Mouse (Mus musculus) frontal cortex, adult 2 months (tissue): ENCODE results near the gene Prickle2. TPM values are rescaled to one million over a fixed set of nuclear protein-coding genes. Genes with fewer than 3 reads are reported as not detected.

ENCODE experiments used
- DNase-seq, 2 experiments: peaks; one replicate each; pipeline ENCODE4 v3.0.0; 2022; ENCODE audit warnings: low spot score in 1 of 2; ENCODE audit errors: extremely low spot score in 1 of 2
- polyA plus RNA-seq: library from polyadenylated mRNA; depleted of rRNA; stranded (reverse); fragments of >200 nt; gene quantifications from 2 replicates; pipeline ENCODE4 v1.2.3, GENCODE M21; 2012

Gene Prickle2
- polyA plus RNA-seq, 1 experiment: 57.3 TPM

DNA sequence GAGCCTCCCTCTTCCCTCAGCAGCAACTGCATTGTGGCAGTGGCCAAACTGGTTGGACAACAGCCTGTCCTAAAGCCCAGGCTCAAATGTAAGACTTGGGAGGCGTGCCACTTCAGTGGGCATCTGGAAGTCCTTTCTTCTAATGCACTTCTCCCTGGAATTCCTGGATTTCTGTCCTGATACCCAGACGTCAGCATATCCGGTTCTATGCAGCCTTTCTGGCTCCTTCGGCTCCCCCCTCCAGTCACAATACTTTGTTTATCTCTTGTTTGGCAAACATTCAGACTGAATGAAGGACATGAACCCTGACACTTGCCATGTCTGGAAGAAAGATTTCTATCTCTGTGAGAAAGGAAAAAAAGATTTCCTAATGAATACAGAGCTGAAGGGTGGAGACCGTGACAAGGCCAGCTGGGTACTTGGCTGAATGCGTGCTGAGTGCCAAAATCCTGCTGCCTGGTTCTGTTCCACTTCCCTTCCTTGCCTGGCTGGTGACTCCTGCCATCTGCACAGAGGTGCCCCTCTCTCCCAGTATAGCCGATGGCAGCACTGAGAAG, 241.1 kb downstream of the Prickle2 start:
- no peak for DNase-seq

DNA sequence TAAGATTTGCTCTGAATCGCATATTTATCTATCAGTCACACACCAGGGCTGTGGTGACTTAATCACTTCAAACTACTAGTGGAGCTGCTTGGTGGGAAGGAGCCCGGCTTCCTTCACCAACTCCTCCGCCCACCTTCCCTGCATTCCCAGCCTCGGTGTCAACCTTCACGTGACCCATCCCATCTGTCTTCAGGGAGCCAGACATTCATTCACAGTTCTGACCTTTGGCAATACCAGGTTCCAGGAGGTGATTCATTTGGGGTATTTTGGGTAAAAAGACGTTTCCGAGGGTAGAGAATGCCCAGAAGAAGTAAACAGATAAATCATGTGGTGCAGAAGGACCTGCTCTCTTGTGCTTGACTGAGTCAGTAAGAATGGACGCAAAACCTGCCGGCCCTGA, 242.2 kb downstream of the Prickle2 start:
- DNase-seq: no peak

DNA sequence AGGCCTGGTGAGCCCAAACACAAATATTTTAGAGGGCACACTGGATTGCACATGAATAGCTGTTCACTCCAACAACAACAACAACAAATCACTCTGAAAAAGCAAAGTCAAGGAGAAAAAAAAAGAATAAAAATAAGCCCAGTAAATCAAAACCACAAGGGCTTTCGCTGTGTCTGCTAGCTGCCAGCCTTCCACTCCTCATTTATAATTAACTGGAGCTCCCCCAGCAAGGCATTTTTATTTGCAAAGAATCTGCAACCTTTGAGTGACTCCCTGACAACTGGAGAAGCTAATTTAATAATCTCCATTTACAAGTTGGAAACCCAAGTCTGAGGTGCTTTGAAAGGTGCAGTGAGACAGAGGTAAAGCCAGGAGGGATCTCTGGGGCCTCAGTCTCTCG, 245.2 kb downstream of the Prickle2 start:
- DNase-seq: no peak

DNA sequence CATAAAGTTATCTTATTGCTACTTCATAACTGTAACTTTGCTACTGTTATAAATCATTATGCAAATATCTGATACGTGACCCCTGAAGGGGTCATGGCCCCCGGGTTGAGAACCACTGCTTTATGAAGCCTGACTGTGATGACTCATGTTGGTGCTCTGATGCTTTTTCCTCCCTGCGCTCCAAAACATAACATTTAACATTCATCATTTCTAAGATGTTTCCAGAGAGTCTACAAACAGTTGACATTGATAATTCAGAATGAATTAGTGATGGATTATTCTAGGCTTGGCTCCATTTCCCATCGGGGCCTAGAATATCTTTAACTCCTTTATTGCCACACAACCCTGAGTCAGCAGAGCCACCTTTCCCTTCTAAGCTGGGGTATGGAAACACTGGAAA, 247.9 kb downstream of the Prickle2 start:
- no peak for DNase-seq

DNA sequence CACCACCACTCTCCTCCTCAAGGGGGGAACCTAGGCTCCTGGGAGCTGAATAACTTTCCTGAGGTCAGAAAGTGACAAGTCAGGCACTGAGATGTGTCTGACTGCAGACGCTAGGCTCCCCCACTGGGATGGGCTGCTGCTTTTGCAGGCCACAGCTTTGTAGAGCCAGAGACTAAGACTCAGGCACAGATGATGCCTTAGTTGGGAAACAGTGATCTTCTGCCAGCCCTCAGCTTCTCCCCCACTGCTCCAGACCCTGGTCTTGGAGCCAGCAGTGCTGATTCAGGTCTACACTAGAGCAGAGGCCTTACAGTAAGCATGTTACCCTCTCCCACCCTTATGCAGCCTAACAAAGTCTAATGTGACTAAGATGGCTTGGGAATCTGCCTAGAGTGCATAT, 254.5 kb downstream of the Prickle2 start:
- no peak for DNase-seq

DNA sequence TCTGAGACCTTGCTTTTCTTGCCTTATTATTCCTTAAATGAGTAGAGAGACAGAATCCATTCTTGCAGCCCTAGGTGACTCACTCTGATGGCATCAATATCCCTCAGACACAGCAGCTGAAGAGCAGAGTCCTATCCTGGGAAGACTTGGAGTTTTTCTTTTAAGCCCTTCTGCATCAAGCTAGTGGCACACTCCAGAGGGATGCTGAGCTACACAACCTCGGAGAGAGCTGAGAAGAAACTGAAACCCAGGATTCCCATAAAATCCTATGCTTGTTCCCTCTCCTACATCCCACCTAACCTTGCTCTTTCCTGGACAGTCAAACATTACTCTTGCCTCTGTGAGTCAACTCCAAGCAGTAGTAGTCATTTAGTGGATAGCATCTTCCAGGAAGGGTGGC, 256.0 kb downstream of the Prickle2 start:
- no peak for DNase-seq

DNA sequence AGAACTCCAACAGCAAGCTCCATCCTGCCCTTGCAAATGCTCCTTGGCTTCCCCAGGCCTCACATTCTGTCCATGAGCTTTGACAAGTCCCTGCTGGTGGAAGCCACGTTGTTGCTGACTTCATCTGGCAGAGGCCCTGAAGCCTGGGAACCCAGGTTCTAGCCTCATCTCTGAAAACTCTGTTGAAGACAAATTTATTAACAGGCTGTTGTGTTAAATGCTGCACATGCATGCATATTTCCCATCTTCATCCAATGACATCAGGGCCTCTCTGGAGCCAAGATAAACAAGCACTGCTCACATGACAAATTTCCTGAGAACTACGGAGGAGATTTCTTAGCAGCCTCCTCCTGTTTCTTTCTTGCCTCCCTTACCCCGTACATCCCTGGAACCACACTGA, 259.3 kb downstream of the Prickle2 start:
- DNase-seq: no peak

DNA sequence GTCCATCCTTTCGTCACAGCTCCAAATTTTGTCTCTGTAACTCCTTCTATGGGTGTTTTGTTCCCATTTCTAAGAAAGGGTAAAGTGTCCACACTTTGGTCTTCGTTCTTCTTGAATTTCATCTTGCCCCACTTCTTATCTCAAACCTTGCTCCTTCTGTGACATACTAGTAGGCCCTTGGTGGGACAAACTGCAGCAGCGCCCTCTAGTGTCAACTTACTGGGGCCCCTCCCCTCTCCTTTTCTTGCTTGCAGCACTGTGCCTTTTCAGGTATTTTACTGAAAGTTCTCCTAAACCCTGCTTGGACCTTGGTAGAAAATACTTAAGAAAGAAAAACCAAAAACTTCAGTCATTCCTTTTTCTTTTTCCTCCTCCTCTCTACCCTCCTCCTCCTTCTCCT, 264.8 kb downstream of the Prickle2 start:
- DNase-seq: peak in 1 of 2 experiments; percentile 55

DNA sequence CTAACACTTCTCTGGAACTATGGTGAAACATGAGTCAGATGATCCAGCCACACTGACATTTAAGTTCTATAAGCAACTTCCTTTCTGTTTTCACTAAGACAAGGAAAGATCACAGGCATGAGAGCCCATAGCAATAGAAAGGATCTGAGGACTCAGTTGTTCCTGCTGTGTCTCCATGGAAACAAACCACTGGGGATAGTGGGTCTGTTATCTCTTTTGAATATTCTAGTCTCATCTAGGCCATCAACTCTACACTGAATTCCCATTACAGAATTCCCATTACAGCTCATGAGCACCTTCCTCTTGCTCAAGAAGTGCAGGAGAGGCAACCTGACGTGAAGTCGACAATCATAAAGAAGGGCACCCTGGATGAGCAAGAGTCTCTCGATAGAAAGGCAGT, 265.7 kb downstream of the Prickle2 start:
- DNase-seq: no peak

DNA sequence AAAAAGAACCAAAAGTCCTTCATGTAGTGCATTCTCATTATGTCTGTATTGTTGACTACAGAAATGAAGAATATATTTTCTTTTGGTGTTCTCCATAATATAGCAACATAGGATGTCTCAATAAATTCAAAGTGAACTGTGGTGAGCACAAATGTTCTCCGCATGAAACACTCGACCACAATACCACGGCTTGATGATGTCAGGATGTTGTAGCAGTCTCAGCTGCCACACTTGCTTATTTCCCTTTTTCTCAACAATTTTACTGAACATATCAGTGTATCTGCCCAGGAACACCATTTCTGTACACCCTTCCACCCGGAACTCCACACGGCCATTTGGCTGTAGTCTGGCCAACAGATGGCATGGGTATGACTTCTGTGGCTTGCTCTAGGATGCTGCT, 273.8 kb downstream of the Prickle2 start:
- DNase-seq: no peak

DNA sequence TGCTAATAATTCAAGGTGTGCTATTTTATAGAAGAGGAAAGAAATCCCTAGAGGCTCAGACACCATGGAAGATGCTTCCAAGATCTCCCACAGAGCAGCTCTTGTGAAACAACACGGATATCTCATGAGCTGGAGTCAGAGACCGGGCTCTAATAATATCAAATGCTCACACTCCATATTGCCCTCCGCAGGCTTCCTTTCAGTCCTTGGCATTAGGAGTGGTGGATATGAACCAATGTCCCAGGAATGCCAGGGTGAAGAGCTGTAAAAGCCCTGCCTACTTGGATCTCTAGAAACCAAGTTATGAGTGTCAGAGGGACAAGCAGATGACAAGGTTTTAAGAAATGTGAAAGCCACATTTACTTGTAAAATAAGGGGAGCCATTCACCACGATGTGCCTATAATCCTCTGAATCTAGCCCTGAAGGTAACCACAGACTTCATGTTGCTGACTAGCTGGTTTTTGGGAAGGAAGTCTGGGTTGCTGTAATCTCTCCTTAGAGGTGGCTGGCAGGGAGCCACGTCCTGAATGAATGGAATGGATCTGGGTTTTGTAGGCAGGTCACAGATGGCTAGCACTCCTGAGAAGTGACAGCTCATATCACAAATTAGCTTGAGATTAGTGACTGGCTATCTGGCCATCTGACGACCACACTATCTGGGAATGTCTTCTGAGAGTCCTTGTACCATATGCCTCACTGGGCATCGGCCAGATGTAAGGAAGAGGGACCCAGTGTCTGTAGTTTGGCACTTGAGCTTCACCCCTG, 278.4 kb downstream of the Prickle2 start:
- DNase-seq: no peak

DNA sequence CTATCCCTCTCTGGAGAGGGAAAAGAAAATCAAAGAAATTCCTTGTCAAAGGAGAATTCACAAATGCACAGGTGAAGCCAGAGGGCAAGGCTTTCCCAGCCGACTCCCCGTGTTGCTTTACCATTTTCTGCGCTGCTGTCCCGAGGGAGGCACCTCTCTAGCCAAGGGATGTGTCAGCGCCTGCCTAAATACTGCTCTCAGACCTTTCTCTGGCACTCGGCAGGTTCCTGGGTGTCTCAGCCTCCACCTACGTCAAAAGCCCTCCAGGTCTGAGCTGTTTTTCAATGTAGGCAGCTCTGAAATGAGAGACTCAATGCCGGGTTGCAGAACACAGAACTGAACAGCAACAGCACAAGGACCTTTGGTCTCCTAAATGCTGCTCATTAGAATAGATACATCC, 280.1 kb downstream of the Prickle2 start:
- no peak for DNase-seq

DNA sequence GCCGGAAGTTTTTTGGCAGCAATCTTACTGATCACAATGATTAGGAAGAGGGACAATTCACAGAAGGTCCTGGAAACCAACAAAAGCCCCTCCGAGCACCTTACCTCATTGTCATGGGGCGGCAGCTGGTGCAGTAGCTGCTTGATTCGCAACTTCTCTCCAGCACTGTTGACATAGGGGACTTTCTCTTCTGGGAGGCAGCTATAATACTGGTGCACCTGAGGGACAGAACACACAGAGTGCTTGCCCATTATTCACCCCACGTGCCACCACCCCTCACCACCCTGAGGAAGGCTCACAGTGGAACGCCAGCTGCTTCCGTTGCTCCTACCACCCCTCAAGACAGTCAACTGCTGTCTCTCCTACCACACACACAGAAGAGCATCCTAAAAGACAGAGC, 280.5 kb downstream of the Prickle2 start:
- DNase-seq: no peak

DNA sequence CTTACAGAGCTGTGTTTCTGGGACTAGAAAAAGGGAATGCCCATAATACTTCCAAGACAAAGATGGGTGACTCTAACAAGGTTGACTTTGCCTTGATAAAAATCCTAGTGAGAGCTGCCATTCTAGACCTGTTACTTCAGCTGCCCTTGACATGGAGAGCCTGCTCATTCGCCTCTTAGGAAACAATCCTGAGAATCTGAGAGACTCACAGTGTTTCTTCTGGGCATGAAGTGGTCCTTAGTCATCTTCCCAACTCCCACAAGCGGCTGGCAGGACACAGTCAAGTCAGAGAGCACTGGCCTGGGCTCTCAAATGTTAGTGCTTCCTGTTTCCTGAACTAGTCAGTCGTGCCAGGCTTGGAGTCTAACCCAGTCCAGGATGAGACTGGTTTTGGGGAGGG, 281.0 kb downstream of the Prickle2 start:
- no peak for DNase-seq

DNA sequence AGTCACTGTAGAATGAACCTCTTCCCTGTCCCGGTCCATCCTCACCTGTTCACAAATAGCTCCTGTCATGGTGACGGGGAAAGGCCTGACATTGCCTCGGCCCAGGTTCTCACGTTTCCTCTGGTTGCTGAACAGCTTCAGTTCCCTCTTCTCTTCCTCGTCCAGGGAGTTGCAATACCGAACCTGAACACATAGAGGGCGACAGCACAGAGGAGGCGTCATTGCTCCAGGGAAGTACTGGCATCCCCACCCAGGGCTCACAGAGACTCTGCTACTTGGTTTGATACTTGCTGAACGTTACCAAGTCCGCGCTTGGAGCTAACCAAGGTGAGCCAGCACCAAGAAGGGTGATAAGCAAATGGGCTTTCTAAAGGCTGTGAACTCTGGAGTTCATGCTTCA, 283.7 kb downstream of the Prickle2 start:
- peak in 1 of 2 experiments; percentile 68 for DNase-seq

DNA sequence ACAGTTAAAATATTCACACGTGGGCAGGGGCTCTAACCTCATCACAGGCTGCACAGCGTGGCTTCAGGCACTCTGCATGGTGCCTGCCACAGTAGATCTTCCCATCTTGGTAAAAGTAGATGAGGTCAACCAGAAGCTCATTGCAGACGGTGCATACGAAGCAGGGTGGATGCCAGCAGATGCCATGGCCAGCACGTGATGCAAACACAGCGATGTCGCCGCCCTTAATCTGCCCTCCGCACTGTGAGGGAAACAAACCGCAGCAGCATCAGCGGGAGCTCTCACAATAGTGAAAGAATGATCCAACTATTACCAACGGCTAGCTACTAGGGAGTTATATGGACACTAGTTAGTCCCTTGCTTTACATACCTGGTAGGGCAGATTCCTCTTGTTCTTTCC, 285.8 kb downstream of the Prickle2 start:
- no peak for DNase-seq

DNA sequence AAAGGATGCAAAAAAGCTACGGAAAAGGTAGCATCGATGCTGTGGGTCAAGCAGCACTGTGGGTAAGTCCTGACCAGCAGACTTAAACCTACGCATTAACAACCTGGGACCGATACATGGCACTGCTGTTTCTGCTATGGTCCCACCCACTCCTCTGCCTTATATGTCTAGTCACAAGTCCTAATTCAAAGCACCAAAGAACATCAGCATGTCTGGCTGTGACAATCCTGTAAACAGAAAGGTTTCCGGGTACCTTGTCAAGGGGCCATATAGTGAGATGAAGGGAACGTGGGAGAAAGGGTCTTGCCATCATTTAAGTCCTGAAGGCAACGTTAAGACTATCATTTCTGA, 290.6 kb downstream of the Prickle2 start:
- DNase-seq: no peak

DNA sequence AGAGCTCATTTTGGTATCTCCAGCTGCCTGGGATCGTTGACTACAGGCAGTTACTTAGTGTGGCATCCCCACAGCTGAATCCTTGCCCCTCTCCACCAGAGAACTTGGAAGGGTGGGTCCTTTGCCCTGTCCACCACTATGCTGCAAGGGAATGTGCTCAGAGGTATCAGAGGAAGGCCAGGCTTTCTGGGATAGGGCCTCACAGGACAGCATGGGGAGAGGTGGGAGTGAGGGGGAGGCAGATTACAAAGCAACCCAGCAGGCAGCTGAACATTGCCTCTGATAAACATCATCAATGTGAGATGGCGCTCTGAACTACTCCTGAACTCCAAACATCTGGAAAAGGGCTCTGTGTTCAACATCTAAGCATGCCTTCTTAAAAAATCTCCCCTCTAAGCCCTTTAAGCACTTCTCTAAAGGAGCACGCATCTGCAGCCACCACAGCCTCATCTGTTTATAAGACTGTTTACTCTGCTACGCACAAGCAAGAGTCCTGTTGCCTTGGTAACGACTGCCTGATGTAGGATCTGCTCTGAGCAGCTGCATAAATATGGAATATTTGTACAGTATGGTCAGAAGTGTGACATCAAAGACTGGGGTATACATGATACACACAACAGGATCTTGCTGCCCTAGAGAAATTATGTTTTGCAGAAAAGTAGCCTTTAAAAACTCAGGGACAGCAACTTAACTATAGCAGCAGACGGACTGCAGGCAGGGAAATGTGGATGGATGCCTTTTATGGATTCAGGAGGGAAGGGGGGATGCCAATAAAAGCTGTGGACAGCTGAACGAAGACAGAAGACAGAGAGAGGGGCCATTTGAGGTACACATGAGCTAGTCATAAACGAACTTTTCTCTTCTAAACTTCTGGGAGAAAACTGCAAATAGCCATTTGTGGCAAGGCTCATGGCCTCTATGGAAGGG, 291.2 kb downstream of the Prickle2 start:
- peak in 1 of 2 experiments; percentile 50 for DNase-seq

DNA sequence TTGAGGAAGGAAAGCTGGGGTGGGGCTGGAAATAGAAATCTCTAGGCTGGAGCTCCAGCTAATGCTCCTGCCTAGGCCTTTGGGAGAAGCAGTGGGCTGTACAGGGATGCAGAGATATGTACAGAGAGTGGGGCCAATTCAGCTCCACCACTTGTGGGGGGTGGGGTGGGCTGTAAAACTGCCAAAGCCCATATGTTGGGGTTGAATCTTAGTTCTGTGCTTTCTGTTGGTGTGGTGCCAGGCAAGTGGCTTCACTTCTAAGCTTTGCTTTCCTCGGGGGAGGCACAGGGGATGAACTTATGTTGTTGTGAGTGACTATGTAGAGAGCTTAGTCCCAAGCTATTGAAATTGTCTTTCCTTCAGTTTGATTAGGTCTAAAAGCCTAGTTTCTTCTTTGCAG, 292.0 kb downstream of the Prickle2 start:
- no peak for DNase-seq

DNA sequence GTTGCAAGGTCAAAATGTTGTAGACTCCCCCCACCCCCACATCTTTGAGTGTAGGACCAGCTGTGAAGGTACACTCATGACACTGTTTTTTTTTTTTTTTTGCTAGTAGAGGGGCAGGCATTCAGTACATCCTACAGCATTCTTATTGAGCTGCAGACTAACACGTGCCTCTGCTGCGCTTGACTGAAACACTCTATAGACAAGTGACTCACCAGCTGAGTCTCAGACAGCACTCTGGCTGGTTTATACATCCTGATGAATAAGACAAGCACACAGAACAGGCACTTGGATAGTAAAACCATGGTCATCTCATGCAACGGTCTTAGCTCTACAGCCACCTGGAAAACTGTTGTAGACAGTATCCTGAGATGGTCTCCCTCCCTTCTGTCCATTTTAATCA, 296.2 kb downstream of the Prickle2 start:
- no peak for DNase-seq

DNA sequence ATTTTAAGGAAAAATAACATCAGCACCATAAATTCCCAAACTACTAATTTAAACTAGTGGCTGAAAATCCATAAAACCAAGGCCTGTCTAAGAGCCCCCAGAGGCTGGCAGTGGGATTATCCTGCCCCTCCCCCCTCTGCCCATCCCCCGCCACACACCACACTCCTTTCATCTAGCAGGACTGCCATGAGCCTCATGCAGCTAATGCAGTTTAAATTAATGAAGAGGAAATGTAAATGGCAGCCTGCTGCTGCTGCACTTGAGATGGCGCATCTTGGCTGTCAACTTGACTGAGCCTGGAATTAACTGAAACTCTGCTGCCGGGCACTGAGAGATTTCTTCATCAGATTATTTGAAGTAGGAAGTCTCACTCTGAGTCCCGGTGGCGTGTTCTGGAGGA, 298.7 kb downstream of the Prickle2 start:
- DNase-seq: no peak

DNA sequence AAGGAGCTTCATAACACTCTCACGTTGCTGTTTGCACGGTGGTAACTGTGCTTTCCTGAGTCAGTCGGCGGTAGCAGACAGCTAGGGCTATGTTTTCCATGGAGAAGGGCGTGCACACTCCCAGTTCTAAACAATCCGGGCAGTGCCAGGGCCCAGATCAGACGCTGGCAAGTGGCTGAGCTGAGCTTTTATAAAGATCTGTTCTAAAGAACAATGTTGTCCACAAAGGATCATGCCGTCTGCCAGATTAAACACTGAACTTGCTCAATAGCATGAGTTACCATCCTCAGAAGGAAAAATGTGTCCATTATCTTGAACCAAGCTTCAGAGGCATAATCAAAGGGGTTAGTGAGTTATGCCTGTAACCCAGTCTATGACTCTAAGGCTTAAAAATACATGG, 300.4 kb downstream of the Prickle2 start:
- no peak for DNase-seq
